Mouse (Mus musculus) midbrain, embryonic 16.5 days (tissue): ENCODE data around the gene Mdm4. TPM values are rescaled to one million over a fixed set of nuclear protein-coding genes. Genes with fewer than 3 reads are reported as not detected.
"Not testable (repeated sequence)": the region's sequence is repeated elsewhere in the genome, so short reads cannot be mapped to it uniquely, and the experiment has no call there.

ENCODE experiments used
- ATAC-seq: fragments of 200-750 bp; cut with Nextera tagmentation; 2 replicates; pipeline ENCODE4 v1.8.0; 2017; ENCODE audit warnings: moderate TSS enrichment
- H3K27ac ChIP-seq: fragments of 300-500 bp; sonication (generic); 2 replicates; pipeline ENCODE4 v1.5.1; 2014; ENCODE audit warnings: mild to moderate bottlenecking, low read length, mixed read lengths
- H3K27me3 ChIP-seq: fragments of 300-500 bp; sonication (generic); 2 replicates; pipeline ENCODE4 v1.6.1; 2014; ENCODE audit warnings: low read depth, low read length, mixed read lengths; ENCODE audit not compliant: control insufficient read depth, insufficient read depth
- H3K36me3 ChIP-seq: fragments of 300-500 bp; sonication (generic); 2 replicates; pipeline ENCODE4 v1.6.1; 2014; ENCODE audit warnings: mild to moderate bottlenecking, low read length, moderate library complexity, mixed read lengths; ENCODE audit not compliant: control insufficient read depth, insufficient read depth
- H3K4me1 ChIP-seq: fragments of 300-500 bp; sonication (generic); 2 replicates; pipeline ENCODE4 v1.6.1; 2014; ENCODE audit warnings: mild to moderate bottlenecking, low read length, mixed read lengths; ENCODE audit not compliant: control insufficient read depth, insufficient read depth
- H3K4me2 ChIP-seq: fragments of 300-500 bp; sonication (generic); 2 replicates; pipeline ENCODE4 v1.6.1; 2014; ENCODE audit warnings: mild to moderate bottlenecking, low read length, mixed read lengths
- H3K4me3 ChIP-seq: fragments of 300-500 bp; sonication (generic); 2 replicates; pipeline ENCODE4 v1.5.1; 2014; ENCODE audit warnings: low read depth, mild to moderate bottlenecking, low read length, moderate library complexity, mixed read lengths
- H3K9ac ChIP-seq: fragments of 300-500 bp; sonication (generic); 2 replicates; pipeline ENCODE4 v1.6.1; 2014; ENCODE audit warnings: low read depth, low read length, mixed read lengths
- H3K9me3 ChIP-seq: fragments of 300-500 bp; sonication (generic); replicated peaks from 2 replicates; pipeline ENCODE4 v1.6.1; 2014; ENCODE audit warnings: mild to moderate bottlenecking, low read length, mixed read lengths; ENCODE audit not compliant: control insufficient read depth, poor library complexity, severe bottlenecking
- WGBS: fragments of 180-500 bp; shearing (Covaris S2); extraction: QIAGEN DNeasy Blood & Tissue Kit; methylation state at CpG from one replicate; pipeline ENCODE4 v1.1.7; 2014; 5-methylcytosine and 5-hydroxymethylcytosine counted together
- polyA plus RNA-seq: library from polyadenylated mRNA; unstranded; fragments of >200 nt; fragmentation: Nextera tagmentation; extraction: Ambion mirVana; gene quantifications from 2 replicates; pipeline ENCODE4 v1.2.1, GENCODE M21; 2015

The Mdm4 gene
- polyA plus RNA-seq, 1 experiment from 2014 or later, result 35.4 TPM

GRCm38 (mm10) chr1:132990733-132991132, 39.6 kb downstream of the Mdm4 start:
- no peaks in the 10 kb centered on the region for H3K9me3 ChIP-seq
- no peaks in the 10 kb centered on the region for H3K27me3 ChIP-seq
- H3K4me3 ChIP-seq, result no peak overlapping the region
- ATAC-seq, result no peak
- H3K4me1 ChIP-seq, result no peaks in the 10 kb centered on the region
- no peak overlapping the region for H3K27ac ChIP-seq
- H3K9ac ChIP-seq, result no peak overlapping the region
- H3K4me2 ChIP-seq, result no peak overlapping the region
- H3K36me3 ChIP-seq, result peaks cover 18% of the 10 kb centered on the region
- 97% methylated on average over 3 of the region's 3 CpGs for WGBS

DNA sequence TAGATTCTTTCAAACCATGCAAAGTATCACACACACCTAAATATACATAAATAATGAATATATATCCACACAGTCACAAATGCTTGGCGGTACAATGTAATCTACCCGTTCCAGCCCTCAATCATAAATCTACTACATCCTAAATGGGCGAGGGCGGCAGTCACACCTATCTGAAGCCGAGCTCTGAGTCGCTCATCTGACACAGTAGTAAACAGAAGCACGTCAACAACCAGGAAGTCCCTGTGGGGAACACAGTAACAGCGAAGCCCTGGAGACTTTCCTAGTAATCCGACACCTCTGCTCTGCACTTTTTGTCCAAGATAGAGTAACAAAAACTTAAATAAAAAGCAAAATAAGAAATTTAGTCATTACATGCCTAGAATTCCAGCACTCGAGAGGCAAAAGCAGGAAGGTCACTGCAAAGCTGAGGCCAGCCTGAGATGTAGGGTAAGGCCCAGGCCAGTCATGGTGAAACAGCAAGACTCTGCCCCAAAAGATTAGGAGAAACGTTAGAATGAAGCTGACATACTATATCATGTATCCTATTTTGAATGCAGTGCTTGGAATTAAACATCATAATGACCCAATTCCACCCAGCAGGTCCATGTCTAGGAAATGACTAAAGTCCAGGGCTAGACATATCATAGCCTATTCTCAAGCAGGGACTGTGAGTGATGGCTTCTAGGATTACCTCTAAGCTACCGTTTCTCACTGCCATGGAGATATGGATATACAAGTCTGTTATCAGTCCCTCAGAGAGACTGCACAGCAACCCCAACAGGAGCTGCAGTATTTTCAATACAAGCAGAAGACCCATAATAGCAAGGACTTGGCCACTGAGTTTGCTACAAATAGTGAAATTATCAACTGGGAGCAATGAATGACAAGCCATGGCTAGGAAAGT, 41.6 kb downstream of the Mdm4 start:
- not testable (repeated sequence) for H3K4me3 ChIP-seq, H3K27me3 ChIP-seq, H3K4me1 ChIP-seq, H3K9me3 ChIP-seq, H3K27ac ChIP-seq, H3K4me2 ChIP-seq, ATAC-seq, H3K9ac ChIP-seq
- WGBS, result 92% methylated on average over 12 of the region's 12 CpGs
- peaks cover 15% of the 10 kb centered on the region for H3K36me3 ChIP-seq

DNA sequence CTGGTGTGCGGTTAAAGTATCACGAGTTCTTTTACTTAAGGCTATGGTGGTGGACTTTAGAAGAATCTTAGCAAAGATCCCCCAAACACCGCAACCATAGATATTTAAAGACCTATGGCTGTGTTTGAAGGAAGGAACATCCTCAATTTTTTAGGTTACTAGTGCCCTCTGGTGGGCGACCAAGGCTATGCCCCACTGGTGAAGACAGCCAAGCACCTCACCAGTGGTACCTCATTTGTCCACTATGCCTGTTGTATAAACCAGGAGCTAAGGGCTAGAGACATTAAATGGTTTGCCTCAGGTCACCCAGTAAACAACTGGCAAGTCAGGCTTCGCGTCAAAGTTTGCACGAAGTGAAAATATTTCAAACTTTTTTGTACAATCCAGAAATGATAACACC, 47.6 kb downstream of the Mdm4 start:
- H3K9ac ChIP-seq, result no peak overlapping the region
- ATAC-seq, result peak; percentile 80
- H3K36me3 ChIP-seq, result no peaks in the 10 kb centered on the region; the same call in 1 of the 2 replicates
- H3K27me3 ChIP-seq, result no peaks in the 10 kb centered on the region
- H3K4me2 ChIP-seq, result no peak overlapping the region
- no peak overlapping the region for H3K27ac ChIP-seq
- H3K4me3 ChIP-seq, result no peak overlapping the region
- 61% methylated on average over 7 of the region's 7 CpGs for WGBS
- no peaks in the 10 kb centered on the region for H3K9me3 ChIP-seq
- H3K4me1 ChIP-seq, result no peaks in the 10 kb centered on the region

DNA sequence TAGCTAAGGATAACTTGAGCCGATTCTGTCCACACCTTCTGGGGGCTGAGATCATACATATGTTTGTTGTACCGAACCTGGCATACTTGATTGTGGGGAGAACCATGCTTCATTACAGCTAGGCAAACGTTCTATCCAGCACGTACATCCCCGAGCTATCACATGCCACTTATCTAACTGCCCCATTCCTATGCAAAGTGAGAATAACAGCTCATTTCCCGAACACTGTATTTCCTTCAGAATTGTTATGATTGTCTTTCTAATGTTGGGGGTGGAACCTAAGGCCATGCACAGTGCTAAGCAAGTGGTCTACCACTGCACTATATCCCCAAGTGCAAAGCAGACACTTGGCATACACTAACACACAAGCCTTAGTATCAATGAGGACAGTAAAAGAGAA, 49.1 kb downstream of the Mdm4 start:
- no peak overlapping the region for H3K4me3 ChIP-seq
- no peaks in the 10 kb centered on the region for H3K27me3 ChIP-seq
- H3K36me3 ChIP-seq, result no peaks in the 10 kb centered on the region; the same call in 1 of the 2 replicates
- H3K9ac ChIP-seq, result no peak overlapping the region
- H3K9me3 ChIP-seq, result no peaks in the 10 kb centered on the region
- no peak for ATAC-seq
- no peak overlapping the region for H3K27ac ChIP-seq
- no peak overlapping the region for H3K4me2 ChIP-seq
- 92% methylated on average over 6 of the region's 6 CpGs for WGBS
- no peaks in the 10 kb centered on the region for H3K4me1 ChIP-seq

DNA sequence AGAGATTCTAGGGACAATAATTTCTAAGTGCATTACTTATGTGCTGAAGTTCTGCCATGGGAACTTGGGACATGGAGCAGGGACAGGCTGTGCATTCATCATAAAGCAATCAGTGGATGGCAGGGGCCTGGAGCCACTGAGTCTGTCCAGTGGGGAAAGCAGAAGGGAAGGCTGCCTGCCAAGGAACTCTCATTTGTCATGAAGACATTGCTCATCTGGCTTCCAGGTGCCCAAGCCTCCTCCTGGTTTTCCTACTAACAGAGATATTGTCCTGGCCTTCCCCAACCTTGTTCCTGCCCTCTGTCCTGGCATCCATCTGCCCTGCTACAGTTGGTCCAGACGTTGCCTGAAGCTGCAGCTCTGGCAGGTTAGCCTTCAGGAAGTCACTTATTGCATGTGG, 53.0 kb downstream of the Mdm4 start:
- ATAC-seq, result no peak

DNA sequence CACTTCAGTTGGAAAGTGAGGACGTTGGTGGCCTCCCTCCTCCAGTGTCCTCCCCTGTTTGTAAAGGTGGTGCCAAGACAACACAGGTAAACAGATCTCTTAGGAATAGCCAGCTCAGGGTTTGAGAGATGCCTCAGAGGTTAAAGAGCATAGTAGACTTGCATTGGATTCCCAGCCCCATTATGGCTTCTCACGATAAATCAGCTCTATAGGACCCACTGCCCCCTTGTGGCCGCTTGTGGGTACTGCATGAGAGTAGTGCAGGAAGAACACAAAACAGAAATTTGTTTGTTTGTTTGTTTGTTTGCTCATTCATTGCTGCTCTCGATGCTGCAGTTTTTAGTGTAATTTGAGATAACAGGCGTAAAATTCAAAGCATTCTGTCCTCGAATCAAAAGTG, 61.7 kb downstream of the Mdm4 start:
- Histone ChIP-seq H3K27me3 (no peaks in the 10 kb centered on the region), H3K4me3 (no peak overlapping the region), H3K4me2 (no peak overlapping the region), H3K36me3 (no peaks in the 10 kb centered on the region), H3K9me3 (no peaks in the 10 kb centered on the region; the same call in 1 of the 2 replicates), H3K27ac (no peak overlapping the region), H3K9ac (no peak overlapping the region), H3K4me1 (no peaks in the 10 kb centered on the region)
- no peak for ATAC-seq
- WGBS, result 34% methylated on average over 6 of the region's 6 CpGs

More for the DNA sequence above, 53.0 kb downstream of the Mdm4 start:
- no peak overlapping the region for H3K27ac ChIP-seq
- H3K9ac ChIP-seq, result no peak overlapping the region
- no peak overlapping the region for H3K4me2 ChIP-seq
- no peaks in the 10 kb centered on the region for H3K27me3 ChIP-seq
- H3K4me3 ChIP-seq, result no peak overlapping the region
- no peaks in the 10 kb centered on the region for H3K9me3 ChIP-seq
- no peaks in the 10 kb centered on the region for H3K4me1 ChIP-seq
- H3K36me3 ChIP-seq, result no peaks in the 10 kb centered on the region
- 95% methylated on average over 1 of the region's 1 CpGs for WGBS

- Histone ChIP-seq H3K4me2 (no peak overlapping the region), H3K27ac (no peak overlapping the region), H3K36me3 (no peaks in the 10 kb centered on the region), H3K9me3 (no peaks in the 10 kb centered on the region; the same call in 1 of the 2 replicates), H3K4me1 (no peaks in the 10 kb centered on the region), H3K9ac (no peak overlapping the region), H3K4me3 (no peak overlapping the region), H3K27me3 (no peaks in the 10 kb centered on the region)
- ATAC-seq, result no peak
- WGBS, result 91% methylated on average over 4 of the region's 4 CpGs
Observed at GRCm38 (mm10) chr1:132964691-132965090, 65.7 kb downstream of the Mdm4 start.

DNA sequence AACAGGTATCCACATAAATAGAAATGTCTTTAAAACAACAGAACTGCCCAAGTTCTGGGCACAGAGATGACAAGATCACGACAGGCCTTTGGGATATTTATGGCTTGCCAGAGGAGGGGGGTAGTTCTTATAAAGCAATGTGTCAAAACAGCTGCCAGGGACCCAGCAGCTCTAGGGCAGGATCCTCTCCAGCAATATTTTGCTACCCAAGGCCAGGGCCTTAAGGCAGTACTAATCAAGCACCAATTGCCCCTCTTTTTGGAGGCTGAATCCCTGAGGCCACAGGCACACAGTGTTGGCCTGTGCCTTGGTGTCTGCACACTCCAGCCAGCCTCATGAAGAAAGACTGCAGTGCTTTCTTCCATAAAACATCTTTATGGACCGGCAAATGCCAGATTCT, 66.3 kb downstream of the Mdm4 start:
- H3K4me3 ChIP-seq, result no peak overlapping the region
- no peaks in the 10 kb centered on the region for H3K27me3 ChIP-seq
- H3K36me3 ChIP-seq, result no peaks in the 10 kb centered on the region
- ATAC-seq, result no peak
- no peaks in the 10 kb centered on the region; the same call in 1 of the 2 replicates for H3K9me3 ChIP-seq
- H3K4me1 ChIP-seq, result no peaks in the 10 kb centered on the region
- WGBS, result 95% methylated on average over 2 of the region's 2 CpGs
- no peak overlapping the region for H3K9ac ChIP-seq
- H3K4me2 ChIP-seq, result no peak overlapping the region
- H3K27ac ChIP-seq, result no peak overlapping the region

GRCm38 (mm10) chr1:132961751-132962150, 68.6 kb downstream of the Mdm4 start:
- no peaks in the 10 kb centered on the region for H3K27me3 ChIP-seq
- no peak overlapping the region for H3K4me3 ChIP-seq
- H3K4me2 ChIP-seq, result no peak overlapping the region
- WGBS, result 74% methylated on average over 3 of the region's 3 CpGs
- no peak for ATAC-seq
- H3K4me1 ChIP-seq, result no peaks in the 10 kb centered on the region
- H3K27ac ChIP-seq, result no peak overlapping the region
- H3K9ac ChIP-seq, result no peak overlapping the region
- H3K9me3 ChIP-seq, result no peaks in the 10 kb centered on the region
- no peaks in the 10 kb centered on the region for H3K36me3 ChIP-seq
